Mouse (Mus musculus): ENCODE data around the gene Ccdc137. TPM values are rescaled to one million over a fixed set of nuclear protein-coding genes. Genes with fewer than 3 reads are reported as not detected.

The Ccdc137 gene
- total RNA-seq, 2 experiments from 2014 or later: 22.5 to 22.7 TPM

DNA sequence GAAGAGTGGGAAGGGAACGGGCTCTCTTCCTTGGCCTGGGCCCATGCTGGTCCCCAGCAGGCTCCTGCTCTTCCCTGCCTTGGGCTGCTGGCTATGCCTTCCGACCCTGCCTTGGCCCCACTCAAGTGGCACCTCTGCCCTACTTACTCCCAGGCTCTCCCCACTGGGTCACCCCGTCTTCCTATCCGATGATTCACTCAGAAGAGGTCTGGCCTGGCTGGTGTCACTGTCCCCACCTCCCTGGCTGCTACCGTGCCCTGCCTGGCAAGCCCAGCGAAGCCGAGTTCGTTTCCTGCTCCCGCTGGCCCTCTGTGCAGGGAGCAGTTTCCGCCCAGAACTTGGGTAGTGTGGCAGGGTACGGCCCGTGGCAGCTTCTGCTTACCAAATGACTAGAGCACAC lies 40.3 kb downstream of the Ccdc137 start:
- no peak for DNase-seq (ENCODE audit: low spot score in 2 of 2)

DNA sequence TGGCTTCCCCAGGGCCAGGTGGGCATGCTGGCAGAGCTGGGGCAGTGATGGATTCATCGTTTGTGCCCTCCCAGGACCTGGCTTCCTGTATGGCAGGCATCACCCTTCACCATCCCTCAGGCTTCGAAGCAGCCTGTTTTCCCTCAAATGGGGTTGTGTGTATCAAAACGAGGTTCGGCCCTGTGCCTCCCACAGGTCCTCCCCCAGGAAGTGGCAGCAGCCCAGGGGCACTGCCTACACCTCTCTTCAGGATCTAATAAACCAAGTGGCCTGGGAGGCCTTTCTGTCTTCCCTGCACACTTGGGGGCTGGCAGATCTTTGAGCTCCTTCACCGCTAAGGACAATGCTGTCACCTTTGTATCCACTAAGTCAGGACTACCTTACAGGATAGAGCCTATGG lies 41.0 kb downstream of the Ccdc137 start:
- DNase-seq (ENCODE audit: low spot score in 2 of 2): no peak

DNA sequence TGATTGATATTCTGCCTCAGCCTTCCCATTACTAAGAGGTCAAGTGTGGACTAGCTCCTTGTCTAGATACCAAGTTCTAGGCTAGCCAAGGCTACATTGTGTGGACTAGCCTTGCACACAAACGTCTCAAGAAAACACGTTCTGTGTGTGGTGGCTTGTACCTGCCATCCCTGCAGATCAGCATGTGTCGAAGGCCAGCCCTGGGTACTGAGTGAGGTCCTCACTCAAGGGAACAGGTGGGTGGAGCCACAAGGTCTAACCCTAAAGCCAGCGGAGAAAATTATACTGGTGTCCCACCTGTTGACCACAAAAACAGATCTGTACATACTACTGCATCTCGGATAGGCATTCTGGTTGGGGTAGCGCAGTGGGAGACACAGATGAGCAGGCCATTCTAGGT lies 42.0 kb downstream of the Ccdc137 start:
- no peak for DNase-seq (ENCODE audit: low spot score in 2 of 2)

DNA sequence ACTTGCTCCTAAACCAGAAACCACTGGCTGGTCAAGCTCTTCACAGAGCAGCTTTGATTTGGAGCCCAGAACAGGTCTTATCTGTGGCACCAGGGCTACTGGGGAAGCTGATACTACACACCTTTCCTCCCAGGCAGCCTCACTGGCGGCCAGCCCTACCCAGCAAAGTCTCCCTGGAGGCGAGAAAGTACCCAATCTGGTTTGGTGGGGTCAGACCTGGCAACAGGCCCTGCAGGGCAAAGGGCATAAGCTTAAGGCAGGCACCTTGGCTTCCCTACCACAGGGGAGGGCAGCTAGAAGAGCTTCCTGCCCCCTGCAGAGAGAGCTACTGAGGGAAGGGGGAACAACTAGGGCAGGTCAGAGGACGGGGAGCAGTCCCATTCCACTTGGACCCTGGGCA lies 42.4 kb downstream of the Ccdc137 start:
- no peak for DNase-seq (ENCODE audit: low spot score in 2 of 2)

GRCm38 (mm10) chr11:120501018-120501417 lies 43.1 kb downstream of the Ccdc137 start:
- DNase-seq (ENCODE audit: low spot score in 2 of 2): no peak

GRCm38 (mm10) chr11:120501701-120502100 lies 43.8 kb downstream of the Ccdc137 start:
- DNase-seq (ENCODE audit: low spot score in 2 of 2): no peak

DNA sequence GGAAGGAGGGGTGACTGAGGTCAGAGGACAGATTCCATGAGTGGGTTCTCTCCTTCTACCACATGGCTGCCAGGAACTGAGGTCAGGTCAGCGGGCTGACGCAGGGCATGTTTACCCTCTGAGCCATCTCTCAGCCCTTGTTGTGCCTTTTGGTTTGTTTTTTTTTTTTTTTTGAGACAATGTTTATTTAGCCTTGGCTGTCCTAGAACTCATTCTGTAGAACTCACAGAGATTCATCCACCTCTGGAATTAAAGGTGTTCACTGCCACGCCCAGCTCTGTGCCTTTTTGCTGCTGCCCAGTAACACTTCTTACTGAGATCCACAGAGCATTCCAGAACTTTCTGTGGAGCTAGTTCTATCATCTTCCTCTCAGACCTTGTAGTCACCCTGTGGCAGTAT lies 47.7 kb downstream of the Ccdc137 start:
- no peak for DNase-seq (ENCODE audit: low spot score in 2 of 2)

- no peak for DNase-seq (ENCODE audit: low spot score in 2 of 2)
Observed at GRCm38 (mm10) chr11:120506899-120507298, 49.0 kb downstream of the Ccdc137 start.

- no peak for DNase-seq (ENCODE audit: low spot score in 2 of 2)
Observed at GRCm38 (mm10) chr11:120507611-120508289, 49.8 kb downstream of the Ccdc137 start.

GRCm38 (mm10) chr11:120508290-120508870 lies 50.5 kb downstream of the Ccdc137 start:
- DNase-seq (ENCODE audit: low spot score in 2 of 2): no peak

- DNase-seq (ENCODE audit: low spot score in 2 of 2): no peak
Observed at GRCm38 (mm10) chr11:120509940-120510339, 52.0 kb downstream of the Ccdc137 start.

DNA sequence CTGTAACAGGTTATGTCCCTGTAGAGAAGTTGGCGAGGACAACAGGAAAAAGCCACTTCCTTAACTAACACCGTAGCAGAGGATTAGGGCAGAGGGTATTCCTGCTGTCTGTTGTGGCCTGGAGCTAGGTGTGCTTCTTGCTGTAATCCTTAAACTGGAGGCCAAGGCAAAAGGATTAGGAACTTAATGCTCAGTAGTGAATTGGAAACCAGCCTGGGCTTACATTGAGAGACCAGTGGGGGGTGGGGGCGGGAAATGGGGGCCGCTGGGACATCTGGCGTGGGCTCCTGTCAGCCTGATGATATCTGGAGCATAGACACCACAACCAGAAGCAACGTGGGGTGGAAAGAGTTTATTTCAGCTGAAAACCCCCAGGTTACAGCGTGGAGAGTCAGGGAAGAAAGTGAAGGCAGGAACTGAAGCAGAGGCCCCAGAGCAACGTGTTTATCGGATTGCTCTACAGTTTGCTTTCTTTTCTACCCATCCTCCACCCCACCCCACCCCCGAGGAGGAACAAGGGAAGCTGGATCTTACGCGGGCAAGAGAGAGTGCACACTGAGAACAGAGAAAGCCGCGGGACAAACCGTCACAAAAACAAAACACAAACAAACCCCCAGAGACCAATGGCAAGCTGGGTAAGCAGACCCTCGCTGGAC lies 52.6 kb downstream of the Ccdc137 start:
- no peak for DNase-seq (ENCODE audit: low spot score in 2 of 2)

DNA sequence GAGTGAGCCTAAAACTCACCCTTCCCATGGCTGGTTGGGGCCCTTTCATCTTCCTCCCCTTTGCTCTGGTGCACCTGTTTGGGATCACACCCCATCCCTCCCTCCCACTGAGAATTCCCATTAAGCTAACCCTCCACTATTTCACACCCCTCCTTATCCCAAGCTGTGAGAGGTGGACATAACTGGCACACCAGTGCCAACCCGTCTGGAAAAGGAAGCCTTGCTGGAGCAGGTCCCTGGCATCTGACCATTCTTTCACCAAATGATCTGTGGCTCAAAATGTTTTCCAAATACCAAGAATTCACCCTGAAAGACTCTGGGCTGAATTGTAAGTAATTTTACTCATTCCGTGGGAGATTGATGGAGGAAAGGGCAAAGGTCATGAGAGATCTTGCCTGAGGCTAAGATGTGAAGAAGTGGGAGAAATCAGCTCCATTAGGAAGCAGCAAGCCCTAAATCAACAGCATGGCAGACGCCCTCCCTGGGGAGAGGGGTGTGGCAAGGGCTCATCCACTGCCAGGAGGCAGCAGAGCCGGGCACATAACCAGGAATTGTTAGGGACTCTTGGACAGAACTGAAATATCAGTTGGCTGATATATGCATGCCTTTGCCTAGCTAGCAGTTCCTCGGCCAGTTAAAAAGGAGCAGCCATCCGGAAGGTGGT lies 55.0 kb downstream of the Ccdc137 start:
- no peak for DNase-seq (ENCODE audit: low spot score in 2 of 2)

Other genes with a start within 250 kb of the Ccdc137 start
- 10 to 100 TPM; 20.3 to 20.7 TPM for gene Bahcc1, start 225.2 kb upstream of the Ccdc137 start, total RNA-seq (2021)
- gene Actg1, start 109.6 kb upstream of the Ccdc137 start, total RNA-seq (2021): 1,000 to 10,000 TPM; 1,835 to 1,925 TPM
- gene Fscn2, start 96.6 kb upstream of the Ccdc137 start, total RNA-seq (2021): under 1 TPM; 0.48 to 0.67 TPM
- 10 to 100 TPM; 31.9 to 38.1 TPM for gene Faap100, start 79.4 kb upstream of the Ccdc137 start, total RNA-seq (2021)
- 10 to 100 TPM; 64.4 to 65.6 TPM for gene Nploc4, start 20.4 kb upstream of the Ccdc137 start, total RNA-seq (2021)
- 1 to 10 TPM in 1 of 2 experiments, not detected in 1; 1.4 TPM for gene Tspan10, start 15.5 kb upstream of the Ccdc137 start, total RNA-seq (2021)
- under 1 TPM in 1 of 2 experiments, not detected in 1; 0.43 TPM for gene Pde6g, start 4.6 kb upstream of the Ccdc137 start, total RNA-seq (2021)
- 10 to 100 TPM; 14.5 to 15.9 TPM for gene Oxld1, start within 50 bp of the Ccdc137 start, total RNA-seq (2021)
- gene Arl16, start 9.5 kb downstream of the Ccdc137 start, total RNA-seq (2021): 10 to 100 TPM; 56.7 to 61.6 TPM
- gene Mrpl12, start 26.5 kb downstream of the Ccdc137 start, total RNA-seq (2021): 10 to 100 TPM; 71.3 to 73.5 TPM
- gene Slc25a10, start 33.7 kb downstream of the Ccdc137 start, total RNA-seq (2021): 10 to 100 TPM; 25.6 to 27.2 TPM
- gene Gcgr, start 72.6 kb downstream of the Ccdc137 start, total RNA-seq (2021): under 1 TPM; 0.28 to 0.36 TPM
- 10 to 100 TPM; 86.1 to 89.0 TPM for gene Mcrip1, start 91.6 kb downstream of the Ccdc137 start, total RNA-seq (2021)
- gene Ppp1r27, start 93.0 kb downstream of the Ccdc137 start, total RNA-seq (2021): not detected
- 100 to 1,000 TPM; 142 to 157 TPM for gene P4hb, start 115.1 kb downstream of the Ccdc137 start, total RNA-seq (2021)
- 100 to 1,000 TPM; 366 to 384 TPM for gene Arhgdia, start 123.5 kb downstream of the Ccdc137 start, total RNA-seq (2021)
- 10 to 100 TPM; 69.3 to 77.0 TPM for gene Alyref, start 140.2 kb downstream of the Ccdc137 start, total RNA-seq (2021)
- 10 to 100 TPM; 88.0 to 96.5 TPM for gene Anapc11, start 140.3 kb downstream of the Ccdc137 start, total RNA-seq (2021)
- 1 to 10 TPM; 2.3 to 2.7 TPM for gene Npb, start 150.4 kb downstream of the Ccdc137 start, total RNA-seq (2021)
- gene Pcyt2, start 159.8 kb downstream of the Ccdc137 start, total RNA-seq (2021): 100 to 1,000 TPM; 150 TPM
- gene Sirt7, start 167.1 kb downstream of the Ccdc137 start, total RNA-seq (2021): 10 to 100 TPM; 35.0 to 35.4 TPM
- 10 to 100 TPM; 85.5 to 89.8 TPM for gene Mafg, start 175.5 kb downstream of the Ccdc137 start, total RNA-seq (2021)
- 1 to 10 TPM; 4.7 to 5.1 TPM for gene Pycr1, start 185.7 kb downstream of the Ccdc137 start, total RNA-seq (2021)
- gene Myadml2, start 190.0 kb downstream of the Ccdc137 start, total RNA-seq (2021): 1 to 10 TPM; 3.0 to 3.5 TPM
- gene Notum, start 203.1 kb downstream of the Ccdc137 start, total RNA-seq (2021): 10 to 100 TPM in 1 of 2 experiments, 1 to 10 TPM in 1; 7.9 to 10.2 TPM
- 10 to 100 TPM; 54.2 to 58.9 TPM for gene Aspscr1, start 214.9 kb downstream of the Ccdc137 start, total RNA-seq (2021)

Data from layer of hippocampus, postnatal 14 days (tissue).